Mouse (Mus musculus) stomach, embryonic 16.5 days (tissue): ENCODE measurements around the gene Fmn2. TPM values are rescaled to one million over a fixed set of nuclear protein-coding genes. Genes with fewer than 3 reads are reported as not detected.

Source experiments
- ATAC-seq: fragments of 200-750 bp; cut with Nextera tagmentation; 2 replicates; pipeline ENCODE4 v1.8.0; 2017; ENCODE audit warnings: moderate number of reproducible peaks, moderate TSS enrichment; ENCODE audit not compliant: insufficient read depth, low FRiP score
- H3K27ac ChIP-seq: fragments of 300-500 bp; sonication (generic); 2 replicates; pipeline ENCODE4 v1.5.1; 2014; ENCODE audit warnings: low read length
- H3K27me3 ChIP-seq: fragments of 300-500 bp; sonication (generic); 2 replicates; pipeline ENCODE4 v1.6.1; 2014; ENCODE audit warnings: low read length, control low read depth, mixed read lengths; ENCODE audit not compliant: control insufficient read depth, insufficient read depth
- H3K36me3 ChIP-seq: fragments of 300-500 bp; sonication (generic); 2 replicates; pipeline ENCODE4 v1.6.1; 2014; ENCODE audit warnings: low read length; ENCODE audit not compliant: control insufficient read depth, insufficient read depth
- H3K4me1 ChIP-seq: fragments of 300-500 bp; sonication (generic); 2 replicates; pipeline ENCODE4 v1.6.1; 2014; ENCODE audit warnings: low read length, control low read depth, mixed read lengths; ENCODE audit not compliant: control insufficient read depth, insufficient read depth
- H3K4me2 ChIP-seq: fragments of 300-500 bp; sonication (generic); 2 replicates; pipeline ENCODE4 v1.6.1; 2014; ENCODE audit warnings: low read depth, low read length, mixed read lengths
- H3K4me3 ChIP-seq: fragments of 300-500 bp; sonication (generic); replicated peaks from 2 replicates; pipeline ENCODE4 v1.5.1; 2014; ENCODE audit warnings: mild to moderate bottlenecking, low read length
- H3K9ac ChIP-seq: fragments of 300-500 bp; sonication (generic); 2 replicates; pipeline ENCODE4 v1.6.1; 2014; ENCODE audit warnings: low read length
- H3K9me3 ChIP-seq: fragments of 300-500 bp; sonication (generic); replicated peaks from 2 replicates; pipeline ENCODE4 v1.6.1; 2016; ENCODE audit warnings: low read length, control low read depth; ENCODE audit not compliant: control insufficient read depth
- WGBS: fragments of 180-500 bp; shearing (Covaris S2); extraction: QIAGEN DNeasy Blood & Tissue Kit; methylation state at CpG from one replicate; pipeline ENCODE4 v1.1.7; 2014; 5-methylcytosine and 5-hydroxymethylcytosine counted together
- polyA plus RNA-seq: library from polyadenylated mRNA; unstranded; fragments of >200 nt; fragmentation: Nextera tagmentation; extraction: Ambion mirVana; gene quantifications from 2 replicates; pipeline ENCODE4 v1.2.1, GENCODE M21; 2015

Gene Fmn2
- polyA plus RNA-seq, 1 experiment from 2014 or later: 0.89 TPM

DNA sequence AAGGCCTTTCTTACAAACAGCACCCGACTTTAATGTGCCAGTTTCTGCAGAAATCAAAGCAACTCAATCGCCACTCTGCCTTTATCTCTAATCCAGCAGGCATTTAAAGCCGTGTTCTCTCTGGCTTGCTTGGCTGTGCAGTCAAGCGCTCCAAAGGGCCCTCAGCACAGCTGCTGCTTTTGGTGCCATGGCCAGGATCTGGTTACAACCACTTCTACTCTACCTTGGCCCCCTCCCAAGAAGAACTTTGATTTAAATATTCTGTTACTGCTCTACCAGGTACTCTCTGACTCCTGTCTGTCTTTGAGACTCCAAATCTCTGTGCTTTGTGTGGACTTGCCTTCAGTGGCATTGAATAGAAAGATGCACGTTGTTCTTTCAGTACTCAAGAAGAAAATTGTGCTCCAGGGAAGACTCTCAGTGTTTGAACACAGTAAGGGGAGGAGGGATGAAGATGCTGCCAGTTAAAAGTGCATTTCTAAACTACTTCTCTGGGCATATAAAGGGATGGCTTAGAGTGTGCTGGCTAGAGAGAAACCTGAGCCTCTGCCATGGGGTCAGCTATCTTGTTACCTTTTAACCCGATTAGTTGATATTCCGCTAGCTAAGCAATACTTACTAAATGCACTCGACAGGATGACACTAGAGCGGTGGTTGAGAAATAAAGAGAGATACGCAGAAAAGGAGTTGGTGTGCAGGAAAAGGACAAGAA is 358.9 kb downstream of the Fmn2 start:
- WGBS: 68% methylated on average over 10 of the region's 10 CpGs

More for the DNA sequence above, 358.9 kb downstream of the Fmn2 start:
- Histone ChIP-seq H3K27me3 (no peaks in the 10 kb centered on the region), H3K36me3 (no peaks in the 10 kb centered on the region), H3K4me2 (no peak overlapping the region), H3K27ac (no peak overlapping the region), H3K9ac (no peak overlapping the region), H3K4me3 (no peak overlapping the region), H3K4me1 (no peaks in the 10 kb centered on the region), H3K9me3 (no peaks in the 10 kb centered on the region)
- ATAC-seq: no peak

Other genes with a start within 250 kb of the Fmn2 start
- gene Olfr419, start 249.8 kb upstream of the Fmn2 start, polyA plus RNA-seq: not detected in 2 replicates
- 0.50 and 1.3 TPM in 2 replicates for gene Mptx1, start 171.3 kb upstream of the Fmn2 start, polyA plus RNA-seq
- gene Olfr417, start 136.7 kb upstream of the Fmn2 start, polyA plus RNA-seq: not detected in 2 replicates
- gene Olfr248, start 110.8 kb upstream of the Fmn2 start, polyA plus RNA-seq: not detected in 2 replicates
- gene Olfr414, start 77.8 kb upstream of the Fmn2 start, polyA plus RNA-seq: 0.03 TPM in 1 of 2 replicates, not detected in the other
- gene Olfr220, start 59.7 kb upstream of the Fmn2 start, polyA plus RNA-seq: not detected in 2 replicates